Mouse (Mus musculus): ENCODE measurements around the gene Sord.
"Not testable (repeated sequence)": the region's sequence is repeated elsewhere in the genome, so short reads cannot be mapped to it uniquely, and the experiment has no call there.

Sord gene

DNA sequence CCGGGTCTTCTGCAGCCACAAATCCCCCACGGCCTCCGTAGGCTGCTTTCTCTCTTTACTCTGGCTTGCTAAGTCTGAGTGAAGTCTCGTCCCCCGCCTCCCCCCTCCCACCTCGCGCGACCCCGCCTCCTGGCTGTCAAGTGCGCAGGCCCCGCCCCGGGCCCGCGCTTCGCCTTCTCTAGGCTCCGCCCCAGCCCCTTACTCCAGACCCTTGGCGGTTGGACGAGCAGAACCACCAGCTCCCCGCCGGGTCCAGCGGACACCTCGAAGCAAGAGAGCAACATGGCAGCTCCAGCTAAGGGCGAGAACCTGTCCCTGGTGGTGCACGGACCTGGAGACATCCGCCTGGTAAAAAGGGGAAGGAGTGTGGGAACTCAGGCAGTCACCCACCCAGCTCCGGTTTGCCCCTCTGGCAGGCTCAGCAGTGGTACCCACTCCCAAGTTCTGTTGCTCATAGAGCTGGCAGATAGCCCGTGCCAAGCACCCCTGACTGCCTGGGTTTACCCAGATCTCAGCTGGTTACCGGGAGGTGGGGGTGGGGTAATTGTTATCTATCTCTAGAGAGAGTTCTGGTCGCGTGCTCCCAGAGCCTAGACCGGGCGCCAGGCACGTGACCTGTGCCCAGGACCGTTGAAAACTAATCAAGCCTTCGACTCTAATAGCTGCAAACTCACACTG, at the start of gene Sord:
Gene Sord (plus strand): TSS at position 139 of the 678 bp plus-strand sequence.
- peak; percentile 85 to 86 for DNase-seq (ENCODE audit: low spot score in 2 of 2)

DNA sequence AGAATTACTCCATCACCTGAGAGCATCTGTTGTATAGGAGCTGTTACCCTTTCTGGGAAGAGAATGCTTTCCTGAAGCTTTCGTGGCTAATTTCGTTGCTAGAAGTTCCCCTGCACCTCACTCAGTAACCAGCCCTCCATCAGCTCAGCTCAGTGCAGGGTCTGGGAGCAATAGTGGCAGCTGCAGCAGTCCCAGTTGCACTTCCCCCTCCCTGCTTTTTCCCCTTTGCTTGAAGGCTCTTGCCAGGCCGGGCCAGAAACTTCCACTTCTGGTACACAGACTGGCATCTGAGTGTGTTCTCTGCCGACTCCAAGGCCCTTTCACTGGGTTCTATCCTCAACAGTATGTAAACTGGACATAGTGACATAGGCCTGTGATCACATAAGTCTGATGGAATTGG, 49.5 kb upstream of the Sord start:
- DNase-seq (ENCODE audit: low spot score in 2 of 2): no peak

DNA sequence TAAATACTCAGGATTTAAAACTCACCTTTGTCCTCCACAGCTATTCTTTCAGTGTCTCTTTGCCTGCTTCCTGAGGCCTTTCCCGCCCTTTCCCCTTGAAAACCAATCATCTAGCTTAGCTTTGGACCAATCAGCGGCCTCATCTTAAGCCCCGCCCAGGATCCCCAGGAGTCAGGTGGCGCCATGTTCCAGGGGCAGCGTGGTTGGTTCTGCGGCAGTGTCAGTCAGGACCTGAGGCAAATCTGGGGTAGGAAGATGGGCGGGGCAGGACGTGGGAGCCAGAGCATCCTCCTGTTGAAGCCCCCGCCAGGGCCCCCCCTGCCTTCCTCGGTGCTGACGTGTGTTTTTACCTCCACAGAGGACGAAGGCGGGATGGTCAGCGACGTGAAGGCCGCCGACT, 48.4 kb upstream of the Sord start, which contains the start of the genes Patl2 and Terb2:
Gene Patl2 (minus strand): TSS at position 84 of the 400 bp plus-strand sequence.
Gene Terb2 (plus strand): TSS at position 167 of the 400 bp plus-strand sequence.
- DNase-seq (ENCODE audit: low spot score in 2 of 2): no peak

DNA sequence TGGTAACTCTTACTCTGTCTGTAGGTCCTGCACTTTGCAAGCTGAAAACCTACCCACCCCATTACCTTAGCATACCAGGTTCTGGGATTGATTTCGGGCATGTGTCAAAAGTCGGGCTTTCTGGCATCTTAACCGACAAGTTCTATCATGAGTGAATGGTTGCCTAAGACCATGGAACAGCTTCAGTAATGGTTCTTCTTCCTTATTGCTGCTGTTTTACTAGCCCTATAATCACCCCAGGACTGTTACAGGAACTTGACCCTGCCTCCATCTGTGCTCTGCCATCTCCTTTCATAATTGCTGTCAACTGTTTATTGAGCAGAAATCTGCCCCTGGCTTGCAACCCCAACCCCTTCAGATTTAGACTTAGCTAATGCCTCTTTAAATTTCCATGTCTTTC, 47.8 kb upstream of the Sord start:
- DNase-seq (ENCODE audit: low spot score in 2 of 2): no peak

DNA sequence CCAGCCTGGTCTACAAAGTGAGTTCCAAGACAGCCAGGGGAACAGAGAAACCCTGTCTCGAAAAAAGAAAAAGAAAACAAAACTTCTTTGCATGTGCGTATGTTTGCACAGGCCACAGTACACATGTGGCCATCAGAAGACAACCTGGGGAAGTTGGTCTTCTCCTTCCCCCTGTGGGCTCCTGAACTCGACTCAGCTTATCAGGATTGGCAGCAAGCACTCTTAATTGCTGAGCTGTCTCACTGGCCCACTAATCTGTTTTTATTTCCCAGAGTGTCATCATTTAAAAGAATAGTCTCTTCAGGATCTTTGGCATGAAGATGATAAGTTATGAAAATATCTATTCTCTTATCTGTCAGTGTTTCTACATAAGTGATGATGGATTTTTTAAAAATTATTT, 42.7 kb upstream of the Sord start:
- DNase-seq (ENCODE audit: low spot score in 2 of 2): no peak

DNA sequence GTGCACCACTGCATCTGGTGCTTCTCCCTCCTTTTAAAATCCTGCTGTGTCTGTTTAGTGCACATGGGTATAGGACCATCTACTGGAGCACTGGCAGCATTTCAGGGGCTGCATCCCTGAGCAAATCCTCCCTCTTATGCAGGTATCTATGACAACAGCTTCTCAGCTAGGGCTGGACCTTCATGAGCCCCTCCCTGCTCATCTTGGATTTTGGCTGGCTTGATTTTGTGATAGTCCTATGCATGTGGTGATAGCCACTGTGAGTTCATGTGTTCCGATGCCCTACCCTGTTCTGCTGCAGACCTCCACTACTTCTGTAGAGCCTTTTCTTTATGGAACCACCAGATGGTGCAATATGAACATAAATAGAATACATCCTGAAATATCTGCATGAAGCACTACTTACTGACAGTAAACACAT, 40.0 kb upstream of the Sord start:
- peak; percentile 36 to 50 for DNase-seq (ENCODE audit: low spot score in 2 of 2)

DNA sequence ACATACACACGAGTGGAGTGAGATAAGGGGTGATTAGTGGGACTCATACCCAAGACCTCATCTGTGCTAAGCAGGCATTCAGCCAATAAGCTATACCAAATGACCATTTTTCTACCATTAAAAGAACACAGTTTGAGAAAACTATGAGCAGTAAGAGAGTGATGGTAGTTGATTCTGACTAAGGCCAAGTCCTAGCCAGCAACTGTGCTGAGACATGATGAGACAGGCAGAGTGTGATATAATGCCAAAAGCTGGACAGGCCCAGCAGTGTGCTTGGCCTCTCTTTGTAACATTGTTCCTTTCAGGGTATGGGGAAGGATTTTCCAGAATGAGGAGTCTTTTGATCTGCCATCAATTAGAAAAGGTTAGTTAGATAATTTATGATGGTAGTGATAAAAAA, 33.0 kb upstream of the Sord start:
- no peak for DNase-seq (ENCODE audit: low spot score in 2 of 2)

DNA sequence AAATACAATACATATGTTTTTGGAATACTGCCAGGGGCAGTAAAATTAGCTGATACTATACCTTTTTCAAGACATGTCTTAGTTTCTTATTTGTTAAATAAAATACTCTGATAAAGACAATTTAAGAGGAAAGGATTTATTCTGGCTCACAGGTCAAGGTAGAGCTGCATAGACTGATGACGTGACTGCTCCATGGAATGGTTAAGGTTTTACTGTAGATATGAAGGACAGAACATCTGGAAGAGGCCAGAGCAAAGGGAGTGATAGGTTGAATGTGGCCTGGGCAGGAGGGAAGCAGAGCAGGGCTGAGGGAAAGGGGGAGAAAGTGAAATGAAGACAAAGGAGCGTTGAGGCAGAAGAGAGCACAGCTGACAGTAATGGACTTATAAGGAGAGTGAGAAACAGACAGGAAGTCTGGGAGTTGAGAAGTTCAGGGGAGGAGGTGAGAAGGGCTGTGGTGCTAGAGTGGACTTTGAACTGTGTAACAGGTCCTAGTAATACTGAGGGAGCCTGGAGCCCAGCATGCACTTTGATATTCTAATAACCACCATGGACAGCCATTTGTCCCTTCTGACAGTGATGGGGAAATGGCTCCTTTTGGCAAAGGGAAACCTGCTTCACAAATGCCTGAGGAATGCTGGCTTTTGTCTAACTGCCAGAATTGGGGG, 28.0 kb upstream of the Sord start:
- DNase-seq (ENCODE audit: low spot score in 2 of 2): no peak

DNA sequence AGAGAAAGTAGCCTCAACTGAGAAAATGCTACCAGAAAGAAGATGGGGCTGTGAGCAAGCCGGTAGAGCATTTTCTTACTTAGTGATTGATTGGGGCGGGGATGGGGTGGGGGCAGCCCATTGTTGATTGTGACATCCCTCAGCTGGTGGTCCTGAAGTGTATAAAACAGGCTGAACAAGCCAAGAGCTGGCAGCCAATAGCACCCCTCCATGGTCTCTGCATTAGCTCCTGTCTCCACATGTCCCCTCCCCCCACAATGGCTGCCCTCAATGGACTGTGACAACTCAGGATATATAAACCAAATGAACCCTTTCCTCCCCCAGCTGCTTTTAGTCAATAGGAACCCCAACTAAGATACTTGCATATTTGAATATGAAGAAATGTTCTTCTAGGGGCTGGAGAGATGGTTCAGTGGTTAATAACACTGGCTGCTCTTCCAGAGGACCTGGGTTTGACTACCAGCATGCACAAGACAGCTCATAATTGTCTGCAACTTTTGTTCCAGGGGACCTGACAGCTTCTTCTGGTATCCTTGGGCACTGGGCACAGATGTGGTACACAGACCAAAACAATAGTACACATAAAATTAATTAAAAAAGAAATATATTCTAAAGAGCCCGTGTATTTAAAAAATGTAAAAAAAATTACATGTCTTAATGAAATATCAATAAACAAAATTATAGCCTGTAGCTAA, 23.9 kb upstream of the Sord start:
- no peak for DNase-seq (ENCODE audit: low spot score in 2 of 2)

DNA sequence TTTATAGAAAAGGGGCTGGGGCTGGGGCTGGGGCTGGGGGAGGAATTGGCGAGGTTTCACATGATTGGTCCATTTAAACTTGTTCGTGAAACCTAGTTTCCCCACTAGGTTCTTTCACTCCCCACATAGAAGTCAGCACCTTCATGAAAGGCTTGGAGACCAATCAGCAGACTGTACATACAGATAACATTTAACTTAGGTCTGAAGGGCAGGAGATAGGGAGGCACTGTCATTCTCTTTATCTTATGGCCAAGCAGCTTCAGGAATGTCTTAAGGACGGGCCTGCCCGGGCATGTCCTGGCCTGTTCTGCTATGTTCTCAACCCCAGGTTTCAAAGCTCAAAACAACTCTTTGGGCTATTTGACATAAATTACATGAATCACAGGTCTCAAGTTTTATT, 17.5 kb upstream of the Sord start:
- not testable (repeated sequence) for DNase-seq (ENCODE audit: low spot score in 2 of 2)

DNA sequence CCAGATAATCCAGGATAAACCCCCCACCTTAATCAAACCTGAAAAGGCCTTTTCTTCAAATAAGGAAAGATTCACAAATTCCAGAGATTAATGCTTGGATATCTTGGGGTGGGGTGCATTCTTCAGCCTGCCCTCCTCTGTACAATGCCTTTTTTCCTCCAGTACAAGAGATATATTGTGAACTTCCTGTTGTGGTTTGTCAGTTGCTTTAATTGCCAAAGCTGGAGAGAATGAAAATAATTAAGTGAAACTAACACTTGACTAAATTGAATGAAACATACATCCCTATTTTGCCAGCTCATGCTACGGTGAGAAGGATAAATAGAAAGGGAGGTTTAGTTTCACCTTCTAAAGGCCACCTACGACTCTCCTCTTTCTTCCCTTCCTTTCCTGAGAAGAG, 16.3 kb upstream of the Sord start:
- DNase-seq (ENCODE audit: low spot score in 2 of 2): no peak

DNA sequence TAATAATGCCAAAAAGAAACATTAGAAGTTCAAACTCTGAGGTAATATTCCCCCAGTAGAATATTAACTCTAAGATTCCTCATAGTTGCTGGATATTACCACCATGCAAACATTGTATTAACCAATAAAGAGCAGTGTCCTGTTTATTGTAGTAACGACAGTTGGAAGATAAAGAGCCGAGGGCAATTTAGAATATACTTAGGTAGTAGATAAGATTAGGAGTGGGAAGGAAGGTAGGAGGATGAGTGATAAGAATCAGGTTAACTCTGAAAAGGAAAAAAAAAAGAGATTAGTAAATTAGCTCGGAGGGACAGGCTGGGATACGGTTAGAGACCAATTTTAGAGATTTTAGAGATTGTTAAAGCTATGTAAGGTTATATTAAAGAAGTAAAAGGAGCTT, 13.2 kb upstream of the Sord start:
- no peak for DNase-seq (ENCODE audit: low spot score in 2 of 2)

DNA sequence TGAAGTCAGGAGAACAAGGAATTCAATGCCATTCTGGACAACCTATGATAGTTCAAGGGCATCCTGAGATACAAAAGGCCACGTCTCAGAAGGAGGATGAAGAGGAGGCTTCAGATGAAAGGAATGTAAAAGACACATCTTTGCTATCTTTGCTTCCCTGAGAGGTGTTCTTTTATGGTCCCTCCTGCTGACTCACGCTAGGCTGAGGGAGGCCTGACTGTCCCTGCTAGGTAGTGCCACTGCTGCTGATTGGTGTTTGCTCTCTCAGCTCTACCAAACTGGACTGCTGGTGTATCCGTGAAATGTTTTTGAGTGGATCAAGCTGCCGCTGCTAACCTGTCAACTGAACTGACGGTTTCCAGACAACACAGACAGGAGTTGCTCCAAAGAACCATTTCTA, 12.8 kb upstream of the Sord start:
- no peak for DNase-seq (ENCODE audit: low spot score in 2 of 2)

DNA sequence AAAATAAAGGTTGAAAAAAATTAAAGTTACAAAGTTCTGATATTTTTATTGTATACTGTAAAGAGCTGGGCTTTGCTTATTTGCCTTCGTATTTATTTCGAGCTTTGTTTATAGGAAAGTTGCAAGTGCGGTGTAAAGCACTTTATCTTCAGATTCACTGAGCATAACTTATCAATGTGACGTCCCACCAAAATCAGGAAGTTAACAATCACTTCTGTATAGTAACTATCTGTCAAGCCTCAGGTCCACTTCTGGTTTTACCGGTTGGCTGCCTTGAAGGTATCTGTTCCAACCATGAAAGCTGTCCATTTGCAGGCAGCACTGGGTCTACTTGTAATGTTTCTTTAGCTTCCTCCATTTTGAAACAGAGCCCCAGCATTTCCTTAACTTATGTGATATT, 12.3 kb upstream of the Sord start:
- no peak for DNase-seq (ENCODE audit: low spot score in 2 of 2)

DNA sequence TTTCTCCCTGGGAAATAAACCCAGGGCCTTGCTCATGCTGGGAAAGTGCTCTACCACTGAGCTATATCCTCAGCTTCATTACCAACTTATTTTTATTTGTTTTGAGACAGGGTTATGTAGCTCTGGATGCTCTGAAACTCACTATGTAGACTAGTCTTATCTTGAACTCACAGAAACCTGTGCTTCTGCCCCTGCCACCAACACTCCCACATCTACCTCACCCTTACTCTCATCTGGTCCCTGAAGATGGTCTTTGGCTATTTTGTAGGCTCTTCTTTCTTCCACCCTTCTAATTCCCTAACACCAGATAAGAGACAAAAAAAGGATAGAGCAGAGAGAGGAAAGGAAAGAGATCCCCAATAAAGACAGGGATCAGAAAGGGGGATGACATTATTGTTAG, 10.9 kb upstream of the Sord start:
- no peak for DNase-seq (ENCODE audit: low spot score in 2 of 2)

DNA sequence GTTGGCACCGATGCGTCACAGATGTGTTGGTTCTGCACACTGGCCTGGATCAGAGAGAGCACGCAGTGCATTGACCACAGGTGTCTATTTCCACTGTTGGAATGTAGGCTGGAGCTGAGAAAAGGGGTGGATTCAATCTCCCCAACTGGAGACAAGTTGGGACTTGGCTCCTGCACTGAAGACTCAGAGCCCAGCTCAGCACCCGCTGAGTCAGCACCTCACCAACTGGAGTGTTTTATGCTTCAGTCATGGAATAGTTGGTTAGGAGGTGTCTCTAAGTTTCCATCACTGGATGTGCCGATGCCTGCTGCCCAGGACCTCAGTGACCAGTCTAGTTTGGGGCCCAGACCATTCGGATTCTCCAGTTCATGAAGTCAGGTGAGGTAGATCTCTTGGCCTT, 4.2 kb upstream of the Sord start:
- no peak for DNase-seq (ENCODE audit: low spot score in 2 of 2)

DNA sequence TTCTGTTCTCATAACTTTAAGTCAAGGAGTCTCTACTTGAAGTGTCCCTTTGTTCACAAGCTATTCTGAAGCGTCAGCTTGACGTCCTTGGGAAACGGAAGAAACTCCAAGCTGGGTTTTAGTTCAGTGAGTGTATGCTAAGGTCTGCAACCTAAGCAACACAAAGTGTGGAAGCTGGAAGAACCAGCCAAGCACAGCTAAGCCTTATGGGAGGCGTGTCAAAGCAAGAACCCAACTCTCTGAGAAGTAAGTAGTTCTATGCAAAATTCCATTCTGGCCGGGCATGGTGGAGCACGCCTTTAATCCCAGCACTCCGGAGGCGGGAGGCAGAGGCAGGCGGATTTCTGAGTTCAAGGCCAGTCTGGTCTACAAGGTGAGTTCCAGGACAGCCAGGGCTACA, 2.9 kb upstream of the Sord start:
- DNase-seq (ENCODE audit: low spot score in 2 of 2): no peak

DNA sequence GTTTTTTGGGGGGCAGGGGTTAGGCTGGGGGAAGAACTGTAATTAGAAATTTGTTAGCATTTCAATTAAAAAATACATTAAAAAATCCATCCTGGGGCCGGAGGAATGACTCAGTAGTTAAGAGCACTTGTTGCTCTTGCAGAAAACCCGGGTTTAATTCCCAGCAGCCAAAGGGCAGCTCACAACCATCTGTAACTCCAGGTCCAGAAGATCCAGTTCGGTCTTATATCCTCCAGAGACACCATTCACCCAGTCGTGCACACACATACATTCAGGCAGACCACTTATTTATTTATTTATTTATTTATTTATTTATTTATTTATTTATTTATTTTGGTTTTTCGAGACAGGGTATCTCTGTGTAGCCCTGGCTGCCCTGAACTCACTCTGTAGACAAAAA, 1.2 kb upstream of the Sord start:
- DNase-seq (ENCODE audit: low spot score in 2 of 2): no peak

DNA sequence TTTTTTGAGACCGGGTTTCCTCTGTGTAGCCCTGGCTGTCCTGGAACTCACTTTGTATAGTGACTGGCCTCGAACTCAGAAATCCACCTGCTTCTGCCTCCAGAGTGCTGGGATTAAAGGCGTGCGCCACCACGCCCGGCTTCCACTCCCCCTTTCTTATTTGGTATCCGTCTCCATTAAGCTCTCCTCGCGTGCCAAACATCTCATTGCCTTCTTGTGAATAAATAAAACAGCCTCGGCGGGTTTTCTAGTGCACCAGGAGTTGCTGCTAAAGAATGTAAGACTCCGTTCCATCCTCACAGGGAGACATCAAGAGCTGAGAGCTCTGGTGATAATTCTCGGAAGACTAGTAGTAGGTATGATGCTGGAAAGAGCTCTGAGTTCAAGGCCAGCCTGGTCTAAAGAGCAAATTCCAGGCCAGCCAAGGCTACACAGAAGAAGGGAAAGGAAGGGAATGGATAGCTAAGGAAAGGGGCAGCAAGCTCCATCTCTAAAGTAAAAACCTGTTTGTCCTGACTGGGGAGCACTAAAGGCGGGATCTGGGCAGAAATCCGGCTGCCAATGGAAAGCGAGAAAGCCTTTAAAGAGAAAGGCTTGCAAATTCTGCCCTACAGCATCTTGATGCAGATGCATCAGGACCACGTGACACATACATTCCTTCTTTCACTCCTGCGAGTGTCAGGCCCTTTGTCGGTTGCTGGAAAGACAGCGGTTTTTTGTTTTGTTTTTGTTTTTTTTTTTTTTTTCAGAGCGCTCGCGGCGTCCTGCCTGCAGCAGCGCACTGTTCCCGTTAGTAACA, 591 bp upstream of the Sord start:
- peak; percentile 40 to 56 for DNase-seq (ENCODE audit: low spot score in 2 of 2)

DNA sequence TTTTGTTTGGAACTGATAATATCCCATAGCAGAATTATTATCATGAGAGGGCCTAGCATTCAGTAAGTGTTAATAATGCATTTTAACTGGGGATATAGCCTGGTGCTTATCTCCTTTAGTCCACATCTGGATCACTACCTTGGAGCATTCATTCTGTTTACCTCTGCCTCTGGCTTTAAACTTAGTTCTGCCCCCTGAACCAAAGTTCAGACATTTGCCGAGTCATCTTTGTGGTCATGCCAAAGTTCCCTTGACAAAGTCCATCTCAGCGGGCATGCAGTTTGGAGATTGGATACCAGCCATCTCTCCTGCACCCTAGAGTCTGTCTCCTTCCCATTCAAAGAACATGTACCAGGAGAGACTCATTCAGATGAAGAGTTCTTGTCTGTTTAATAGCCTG, 876 bp downstream of the Sord start:
- DNase-seq (ENCODE audit: low spot score in 2 of 2): no peak

DNA sequence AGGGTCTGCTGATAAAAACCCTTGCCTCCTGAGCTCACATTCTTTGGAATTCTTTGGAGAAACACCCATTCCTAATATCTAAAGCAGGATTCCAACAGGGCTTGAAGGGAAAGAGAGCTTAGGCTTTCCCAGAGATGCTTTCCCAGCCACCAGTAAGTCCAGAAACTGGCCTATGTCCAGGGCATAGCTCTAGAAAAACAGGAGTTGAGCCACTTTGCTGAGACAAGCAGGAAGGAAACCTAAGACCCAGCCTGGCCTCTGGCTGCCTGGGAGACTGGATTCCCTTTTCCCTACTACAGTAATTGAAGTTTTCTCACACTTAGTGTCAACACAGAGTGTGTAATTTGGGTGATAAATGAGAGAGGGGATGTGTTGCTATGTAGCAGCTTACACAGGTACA, 1.8 kb downstream of the Sord start:
- no peak for DNase-seq (ENCODE audit: low spot score in 2 of 2)

DNA sequence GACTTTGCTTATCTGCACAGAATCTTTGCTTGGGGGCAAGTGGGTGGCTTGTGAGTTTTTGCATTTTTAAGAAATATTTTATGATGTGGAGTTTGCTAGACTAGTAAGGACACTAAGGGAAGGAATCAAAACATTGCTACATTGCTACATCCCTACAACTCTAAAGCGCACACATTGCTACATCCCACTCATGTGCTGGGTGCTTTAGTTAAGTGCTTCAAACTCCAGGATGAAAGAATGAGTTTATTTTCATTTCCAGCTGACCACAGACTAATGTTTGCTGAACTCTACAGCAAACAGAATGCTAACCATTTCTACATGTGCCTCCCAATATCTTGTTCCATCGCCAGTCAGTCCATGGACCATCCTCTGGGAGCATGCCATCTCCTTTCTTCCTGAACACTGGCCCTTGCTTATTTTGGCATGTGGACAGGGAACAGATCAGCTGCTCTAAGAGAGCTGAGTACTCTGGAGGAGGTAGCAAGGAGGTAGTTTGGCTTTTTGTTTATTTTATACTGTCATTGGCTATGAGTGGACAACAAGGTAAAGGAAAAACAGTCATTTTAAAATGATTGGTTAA, 3.4 kb downstream of the Sord start:
- DNase-seq (ENCODE audit: low spot score in 2 of 2): no peak
